Mouse (Mus musculus): ENCODE measurements around the gene Nrd1.

GRCm38 (mm10) chr4:109073296-109073695 lies 72.8 kb downstream of the Nrd1 start:
- TF ChIP-seq CTCF (IDR thresholded peaks at IDR 0.05; ENCODE audit: low read depth, low read length) (no peak), POLR2A (IDR thresholded peaks at IDR 0.05; ENCODE audit: borderline replicate concordance, low read depth, low read length) (no peak)
